Mouse (Mus musculus): ENCODE results near the gene Cdk5rap1. TPM values are rescaled to one million over a fixed set of nuclear protein-coding genes. Genes with fewer than 3 reads are reported as not detected.
"Not testable (repeated sequence)": the region's sequence is repeated elsewhere in the genome, so short reads cannot be mapped to it uniquely, and the experiment has no call there.

The Cdk5rap1 gene
- polyA plus RNA-seq, 1 experiment from 2014 or later, result 15.1 TPM

DNA sequence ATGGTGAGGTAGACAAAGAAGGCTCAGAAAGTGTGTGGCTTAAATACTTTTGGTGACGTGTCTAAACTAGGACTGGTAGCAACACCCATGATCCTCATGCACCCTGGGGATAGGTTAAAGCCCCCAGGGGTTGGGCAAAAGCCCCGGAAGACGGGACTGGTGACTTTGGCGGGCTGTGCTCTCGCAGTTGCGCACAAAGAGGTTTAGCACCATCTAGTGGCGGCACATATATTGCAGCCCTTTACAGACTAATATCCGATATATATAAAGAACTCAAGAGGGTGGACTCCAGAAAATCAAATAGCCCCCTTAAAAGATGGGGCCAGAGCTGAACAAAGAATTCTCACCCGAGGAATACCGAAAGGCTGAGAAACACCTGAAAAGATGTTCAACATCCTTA lies 78.1 kb downstream of the Cdk5rap1 start:
- not testable (repeated sequence) for ATAC-seq (ENCODE audit: low FRiP score); H3K4me2 ChIP-seq; H3K9ac ChIP-seq (ENCODE audit: low read length); H3K4me3 ChIP-seq (ENCODE audit: low read depth, low read length); H3K9me3 ChIP-seq (ENCODE audit: control insufficient read depth, low read length); H3K27ac ChIP-seq (ENCODE audit: low read depth, low read length); H3K36me3 ChIP-seq (ENCODE audit: control insufficient read depth, insufficient read depth, low read length); H3K27me3 ChIP-seq (ENCODE audit: control insufficient read depth, insufficient read depth, low read length); H3K4me1 ChIP-seq (ENCODE audit: control insufficient read depth, insufficient read depth, low read length)
- 2% methylated on average over 10 of the region's 10 CpGs for WGBS
- DNase-seq (ENCODE audit: low spot score, missing footprints), result peak; percentile 96

- no peaks in the 10 kb centered on the region for H3K9me3 ChIP-seq (ENCODE audit: control insufficient read depth, low read length)
- no peak overlapping the region for H3K4me2 ChIP-seq
- H3K27me3 ChIP-seq (ENCODE audit: control insufficient read depth, insufficient read depth, low read length), result no peaks in the 10 kb centered on the region
- H3K9ac ChIP-seq (ENCODE audit: low read length), result no peak overlapping the region
- H3K36me3 ChIP-seq (ENCODE audit: control insufficient read depth, insufficient read depth, low read length), result no peaks in the 10 kb centered on the region
- no peak overlapping the region for H3K27ac ChIP-seq (ENCODE audit: low read depth, low read length)
- ATAC-seq (ENCODE audit: low FRiP score) (no peak), DNase-seq (ENCODE audit: low spot score, missing footprints) (no peak)
- H3K4me3 ChIP-seq (ENCODE audit: low read depth, low read length), result no peak overlapping the region
- no peaks in the 10 kb centered on the region for H3K4me1 ChIP-seq (ENCODE audit: control insufficient read depth, insufficient read depth, low read length)
- WGBS, result 86% methylated on average over 1 of the region's 1 CpGs
Observed at GRCm38 (mm10) chr2:154292833-154293232, 80.0 kb downstream of the Cdk5rap1 start.

DNA sequence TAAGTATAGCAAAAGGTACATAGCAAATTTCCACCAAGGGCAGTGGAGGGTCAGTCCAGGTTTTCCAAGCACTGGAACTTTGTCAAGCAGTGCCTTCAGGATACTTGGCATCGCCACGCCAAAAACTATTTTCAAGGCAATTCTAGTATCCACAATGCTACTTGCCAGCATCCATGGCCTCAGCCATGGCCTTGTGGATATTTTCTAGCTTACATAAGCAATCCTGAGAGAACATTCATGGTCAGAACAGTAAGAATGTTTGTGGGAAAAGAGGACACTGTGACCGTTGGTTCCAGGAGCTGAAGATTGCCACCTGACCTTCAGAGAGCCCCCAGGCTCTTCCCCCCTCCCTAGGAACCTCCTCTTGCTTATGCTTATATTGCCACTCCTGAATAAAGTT lies 80.9 kb downstream of the Cdk5rap1 start:
- H3K4me2 ChIP-seq; H3K27ac ChIP-seq (ENCODE audit: low read depth, low read length); H3K27me3 ChIP-seq (ENCODE audit: control insufficient read depth, insufficient read depth, low read length); H3K36me3 ChIP-seq (ENCODE audit: control insufficient read depth, insufficient read depth, low read length); H3K4me3 ChIP-seq (ENCODE audit: low read depth, low read length); H3K9me3 ChIP-seq (ENCODE audit: control insufficient read depth, low read length); H3K9ac ChIP-seq (ENCODE audit: low read length); ATAC-seq (ENCODE audit: low FRiP score); DNase-seq (ENCODE audit: low spot score, missing footprints); H3K4me1 ChIP-seq (ENCODE audit: control insufficient read depth, insufficient read depth, low read length): not testable (repeated sequence)
- WGBS, result 87% methylated on average over 3 of the region's 3 CpGs

Other genes starting within 250 kb of the Cdk5rap1 start
- not detected in 2 replicates for gene Bpifa3, start 242.7 kb downstream of the Cdk5rap1 start, polyA plus RNA-seq (2014; fragmentation: Nextera tagmentation; extraction: Ambion mirVana)
- not detected in 2 replicates for gene Bpifa1, start 230.1 kb downstream of the Cdk5rap1 start, polyA plus RNA-seq (2014; fragmentation: Nextera tagmentation; extraction: Ambion mirVana)
- not detected in 2 replicates for gene Bpifa5, start 210.4 kb downstream of the Cdk5rap1 start, polyA plus RNA-seq (2014; fragmentation: Nextera tagmentation; extraction: Ambion mirVana)
- not detected in 2 replicates for gene Bpifb1, start 182.2 kb downstream of the Cdk5rap1 start, polyA plus RNA-seq (2014; fragmentation: Nextera tagmentation; extraction: Ambion mirVana)
- gene Bpifb5, start 149.3 kb downstream of the Cdk5rap1 start, polyA plus RNA-seq (2014; fragmentation: Nextera tagmentation; extraction: Ambion mirVana), result 0.10 and 0.26 TPM in 2 replicates
- not detected in 2 replicates for gene Bpifb9a, start 115.2 kb downstream of the Cdk5rap1 start, polyA plus RNA-seq (2014; fragmentation: Nextera tagmentation; extraction: Ambion mirVana)
- gene Bpifb9b, start 65.8 kb downstream of the Cdk5rap1 start, polyA plus RNA-seq (2014; fragmentation: Nextera tagmentation; extraction: Ambion mirVana), result not detected in 2 replicates
- 2.0 and 2.3 TPM in 2 replicates for gene Snta1, start 35.1 kb upstream of the Cdk5rap1 start, polyA plus RNA-seq (2014; fragmentation: Nextera tagmentation; extraction: Ambion mirVana)
- gene Cbfa2t2, start 63.5 kb upstream of the Cdk5rap1 start, polyA plus RNA-seq (2014; fragmentation: Nextera tagmentation; extraction: Ambion mirVana), result 75.2 and 76.1 TPM in 2 replicates
- 2.4 and 2.6 TPM in 2 replicates for gene 1700003F12Rik, start 174.1 kb upstream of the Cdk5rap1 start, polyA plus RNA-seq (2014; fragmentation: Nextera tagmentation; extraction: Ambion mirVana)
- gene Actl10, start 178.8 kb upstream of the Cdk5rap1 start, polyA plus RNA-seq (2014; fragmentation: Nextera tagmentation; extraction: Ambion mirVana), result not detected in 2 replicates
- 6.1 and 6.9 TPM in 2 replicates for gene Necab3, start 185.9 kb upstream of the Cdk5rap1 start, polyA plus RNA-seq (2014; fragmentation: Nextera tagmentation; extraction: Ambion mirVana)
- 14.5 and 15.3 TPM in 2 replicates for gene E2f1, start 196.9 kb upstream of the Cdk5rap1 start, polyA plus RNA-seq (2014; fragmentation: Nextera tagmentation; extraction: Ambion mirVana)
- 12.3 and 14.1 TPM in 2 replicates for gene Pxmp4, start 230.7 kb upstream of the Cdk5rap1 start, polyA plus RNA-seq (2014; fragmentation: Nextera tagmentation; extraction: Ambion mirVana)
- 0.92 and 1.2 TPM in 2 replicates for gene Zfp341, start 240.3 kb upstream of the Cdk5rap1 start, polyA plus RNA-seq (2014; fragmentation: Nextera tagmentation; extraction: Ambion mirVana)
- 0.60 and 1.1 TPM in 2 replicates for gene 4930519P11Rik, start 240.4 kb upstream of the Cdk5rap1 start, polyA plus RNA-seq (2014; fragmentation: Nextera tagmentation; extraction: Ambion mirVana)

Data from midbrain, embryonic 11.5 days (tissue).